Mouse (Mus musculus) spleen, adult 2 months (tissue): ENCODE data around the gene Dnajc6. TPM values are rescaled to one million over a fixed set of nuclear protein-coding genes. Genes with fewer than 3 reads are reported as not detected.

Experiments used
- DNase-seq, 2 experiments: peaks; one replicate each; pipeline versions ENCODE4 v3.0.0 to v3.0.0-alpha.2; 2012 to 2021; ENCODE audit warnings: low spot score in 2 of 2, low read depth in 1 of 2
- H3K27ac ChIP-seq: fragments of 200-500 bp; 2 replicates; pipeline ENCODE4 v1.5.1; 2012; ENCODE audit warnings: low read length, inconsistent platforms; ENCODE audit not compliant: insufficient read depth
- H3K27me3 ChIP-seq: fragments of 200-500 bp; 2 replicates; pipeline ENCODE4 v1.6.1; 2012; ENCODE audit warnings: mild to moderate bottlenecking, moderate library complexity, low read length, inconsistent platforms; ENCODE audit not compliant: control insufficient read depth, insufficient read depth
- H3K36me3 ChIP-seq: fragments of 200-500 bp; 2 replicates; pipeline ENCODE4 v1.6.1; 2012; ENCODE audit warnings: mild to moderate bottlenecking, low read length, inconsistent platforms; ENCODE audit not compliant: control insufficient read depth, insufficient read depth
- H3K4me1 ChIP-seq: fragments of 200-500 bp; 2 replicates; pipeline ENCODE4 v1.6.1; 2011; ENCODE audit warnings: inconsistent platforms; ENCODE audit not compliant: control insufficient read depth, insufficient read depth, insufficient read length
- H3K4me3 ChIP-seq: fragments of 200-500 bp; 2 replicates; pipeline ENCODE4 v1.5.1; 2011; ENCODE audit warnings: mild to moderate bottlenecking, inconsistent platforms; ENCODE audit not compliant: insufficient read depth, insufficient read length; ENCODE audit errors: extremely low read depth
- CTCF ChIP-seq: fragments of 200-500 bp; IDR thresholded peaks from 2 replicates; pipeline ENCODE4 v1.5.1; 2011; ENCODE audit warnings: mild to moderate bottlenecking, inconsistent platforms; ENCODE audit not compliant: insufficient read depth, insufficient read length, insufficient replicate concordance; ENCODE audit errors: extremely low read depth
- POLR2A ChIP-seq: fragments of 200-500 bp; IDR thresholded peaks from 2 replicates; pipeline ENCODE4 v1.6.1; 2011; ENCODE audit warnings: low read depth, low read length, inconsistent platforms
- WGBS: fragments of 180-500 bp; shearing (Covaris S2); methylation state at CpG from one replicate; pipeline ENCODE4 v1.1.7; 2018; 5-methylcytosine and 5-hydroxymethylcytosine counted together
- polyA plus RNA-seq: library from polyadenylated mRNA; depleted of rRNA; stranded (reverse); fragments of >200 nt; gene quantifications from 2 replicates; pipeline ENCODE4 v1.2.3, GENCODE M21; 2012

Gene Dnajc6
- polyA plus RNA-seq, 1 experiment: 1.6 TPM

GRCm38 (mm10) chr4:101646857-101647195, 150.4 kb downstream of the Dnajc6 start:
- Histone ChIP-seq H3K27me3 (no peaks in the 10 kb centered on the region), H3K4me3 (peak overlapping the region; percentile 84), H3K36me3 (no peaks in the 10 kb centered on the region), H3K27ac (peak overlapping the region; percentile 82), H3K4me1 (peaks cover 7% of the 10 kb centered on the region)
- no peak for DNase-seq
- 2% methylated on average over 8 of the region's 8 CpGs for WGBS
- TF ChIP-seq POLR2A (no peak), CTCF (no peak)

DNA sequence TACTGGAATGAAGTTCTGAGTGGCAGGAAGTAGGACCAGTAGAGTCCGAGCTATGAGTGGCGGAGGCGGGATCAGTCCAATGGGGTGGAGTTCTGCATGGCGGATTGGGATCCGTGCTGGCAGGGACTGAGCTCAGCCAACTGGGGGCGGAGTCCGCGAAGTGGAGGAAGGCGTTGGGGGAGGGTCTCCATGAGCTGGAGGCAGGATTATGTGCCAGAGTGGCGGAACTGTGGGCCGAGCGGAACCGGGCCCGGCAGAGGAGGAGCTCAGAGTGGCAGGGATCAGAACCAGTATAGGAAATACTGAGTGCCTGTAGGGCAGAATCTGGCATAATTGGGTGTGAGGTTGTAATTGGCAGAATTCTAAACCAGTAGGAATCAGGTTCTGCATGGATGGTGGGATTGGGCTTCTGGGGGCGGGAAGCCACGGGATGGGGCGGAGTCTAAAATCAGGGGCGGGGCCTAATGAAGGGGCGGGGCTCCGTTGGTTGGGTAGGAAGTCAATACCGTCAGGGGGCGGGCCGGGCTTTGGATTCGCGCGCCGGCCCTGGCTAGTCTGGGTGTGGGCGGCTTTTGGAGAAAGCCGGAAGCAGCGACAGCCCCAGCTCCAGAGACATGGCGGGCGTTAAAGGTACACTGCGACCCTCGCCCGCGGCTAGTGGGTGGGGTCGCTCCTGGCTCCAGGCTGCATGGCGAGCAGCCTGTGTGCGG, 150.9 kb downstream of the Dnajc6 start, which contains the start of gene Leprot:
Leprot (plus strand) TSS at position 523 of the 710 bp plus-strand sequence.
- peak; percentile 86 to 87 for DNase-seq
- Histone ChIP-seq H3K4me1 (peaks cover 7% of the 10 kb centered on the region), H3K36me3 (no peaks in the 10 kb centered on the region), H3K4me3 (peak within 1 kb of the TSS; percentile 84), H3K27me3 (no peaks in the 10 kb centered on the region), H3K27ac (peak within 1 kb of the TSS; percentile 93)
- whole genome bisulfite sequencing: 2% methylated on average over 39 of the region's 39 CpGs
- peak; percentile 64; the same call in 1 of the 2 replicates for TF ChIP-seq POLR2A
- no peak for TF ChIP-seq CTCF

- Histone ChIP-seq H3K36me3 (no peaks in the 10 kb centered on the region), H3K4me3 (peak overlapping the region; percentile 84), H3K27ac (peak overlapping the region; percentile 93), H3K4me1 (peaks cover 7% of the 10 kb centered on the region), H3K27me3 (no peaks in the 10 kb centered on the region)
- TF ChIP-seq POLR2A (no peak), CTCF (no peak)
- WGBS: under 1% methylated on average over 20 of the region's 20 CpGs
- DNase-seq: peak in 1 of 2 experiments; percentile 2
Observed at GRCm38 (mm10) chr4:101647976-101648642, 151.7 kb downstream of the Dnajc6 start.

DNA sequence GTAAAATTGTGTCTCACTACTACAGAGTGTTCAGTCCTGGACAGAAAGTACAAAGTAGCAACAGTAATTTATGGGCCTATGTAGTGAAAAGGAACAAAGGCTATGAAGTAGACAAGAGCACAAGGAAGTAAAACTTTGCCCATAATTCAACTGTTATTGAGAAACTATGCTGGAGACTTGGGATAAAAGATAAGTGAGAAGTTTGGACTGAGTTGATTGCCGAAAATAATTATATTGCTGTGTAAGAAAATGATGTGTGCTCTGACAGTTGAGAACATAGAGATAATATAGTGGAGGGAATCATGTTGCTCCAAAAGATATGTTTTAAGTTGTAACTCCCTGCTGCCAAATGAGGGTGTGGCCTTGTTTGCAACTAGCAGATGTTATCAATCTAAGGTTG, 152.3 kb downstream of the Dnajc6 start:
- Histone ChIP-seq H3K36me3 (no peaks in the 10 kb centered on the region), H3K4me3 (peak overlapping the region; percentile 11; the same call in 1 of the 2 replicates), H3K27ac (no peak overlapping the region), H3K4me1 (peaks cover 7% of the 10 kb centered on the region), H3K27me3 (no peaks in the 10 kb centered on the region)
- 41% methylated on average over 1 of the region's 1 CpGs for WGBS
- no peak for TF ChIP-seq CTCF
- TF ChIP-seq POLR2A: no peak
- DNase-seq: no peak

GRCm38 (mm10) chr4:101650961-101651360, 154.5 kb downstream of the Dnajc6 start:
- H3K4me1 ChIP-seq: peaks cover 7% of the 10 kb centered on the region
- no peak overlapping the region; the same call in 1 of the 2 replicates for H3K27ac ChIP-seq
- 82% methylated on average over 2 of the region's 2 CpGs for WGBS

GRCm38 (mm10) chr4:101654256-101654655, 157.8 kb downstream of the Dnajc6 start:
- WGBS: 84% methylated on average over 6 of the region's 6 CpGs
- no peak for DNase-seq
- TF ChIP-seq POLR2A (no peak), CTCF (no peak)
- Histone ChIP-seq H3K4me1 (0 out of 2 replicates have a peak, but pooled peaks cover under 1% of the 10 kb centered on the region), H3K27ac (no peak overlapping the region), H3K27me3 (no peaks in the 10 kb centered on the region), H3K36me3 (peaks cover 5% of the 10 kb centered on the region), H3K4me3 (no peak overlapping the region)

More at GRCm38 (mm10) chr4:101650961-101651360, 154.5 kb downstream of the Dnajc6 start:
- Histone ChIP-seq H3K27me3 (no peaks in the 10 kb centered on the region), H3K4me3 (no peak overlapping the region), H3K36me3 (peaks cover 3% of the 10 kb centered on the region)
- DNase-seq: no peak
- TF ChIP-seq POLR2A (no peak), CTCF (no peak)
